Mouse (Mus musculus): ENCODE data around the gene Ipo5.

The Ipo5 gene

GRCm38 (mm10) chr14:120910733-120911324 is at the start of gene Ipo5:
Gene Ipo5 (plus strand): TSS chr14:120911224.
- peak; percentile 97 for DNase-seq

DNA sequence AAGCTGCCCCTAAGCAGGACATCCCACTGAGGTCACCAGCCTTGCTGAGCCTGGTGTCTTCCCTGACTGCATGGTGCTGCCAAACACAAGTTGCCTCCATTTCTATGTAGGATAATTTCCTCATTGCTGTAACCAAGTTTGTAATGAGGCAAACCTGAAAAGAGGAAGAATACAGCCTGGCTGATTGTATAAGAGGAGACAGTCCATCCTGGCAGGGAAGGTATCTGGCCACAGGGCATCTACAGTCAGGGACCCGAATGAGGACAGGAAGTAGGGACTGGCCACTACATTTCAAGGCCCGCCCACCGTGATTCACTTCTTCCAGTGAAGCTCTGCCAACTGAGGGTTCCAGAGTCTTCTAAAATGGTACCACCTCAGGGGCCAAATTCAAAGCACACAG is 47.8 kb upstream of the Ipo5 start:
- no peak for DNase-seq

DNA sequence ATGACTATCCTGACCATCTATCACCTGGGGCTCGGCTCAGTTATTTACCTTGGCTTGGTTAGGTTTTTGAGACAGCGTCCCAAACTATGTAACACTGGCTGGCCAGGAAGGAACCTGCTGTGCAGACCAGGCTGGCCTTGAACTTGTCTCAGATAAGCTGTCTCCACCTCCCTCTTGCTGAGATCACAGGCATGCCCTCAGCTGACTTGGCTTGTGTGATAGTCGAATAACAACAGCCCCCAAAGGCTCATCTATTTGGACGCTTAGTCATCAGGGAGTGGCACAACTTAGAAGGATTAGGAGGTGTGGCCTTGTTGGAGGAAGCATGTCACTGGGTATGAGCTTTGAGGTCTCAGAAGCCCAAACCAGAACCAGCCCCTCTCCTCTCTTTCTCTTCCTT is 46.1 kb upstream of the Ipo5 start:
- DNase-seq: no peak

DNA sequence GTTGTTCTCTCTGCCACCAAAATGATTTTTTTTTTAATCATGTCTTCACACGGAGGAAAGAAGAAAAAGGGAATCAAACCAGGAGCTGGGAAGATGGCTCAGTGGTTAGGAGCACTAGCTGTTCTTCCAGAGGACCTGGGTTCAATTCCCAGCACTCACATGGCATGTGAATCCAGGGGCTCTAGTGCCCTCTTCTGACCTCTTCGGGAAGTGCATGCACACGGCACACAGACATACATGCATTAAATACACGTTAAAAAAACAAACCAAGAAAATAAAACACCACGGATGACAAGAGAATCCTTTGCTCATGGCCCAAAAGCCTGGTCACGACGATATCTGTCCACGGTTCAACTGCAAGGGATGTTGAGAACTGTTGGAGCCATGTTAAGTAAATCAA is 44.5 kb upstream of the Ipo5 start:
- no peak for DNase-seq

GRCm38 (mm10) chr14:120867121-120867520 is 43.9 kb upstream of the Ipo5 start:
- DNase-seq: no peak

DNA sequence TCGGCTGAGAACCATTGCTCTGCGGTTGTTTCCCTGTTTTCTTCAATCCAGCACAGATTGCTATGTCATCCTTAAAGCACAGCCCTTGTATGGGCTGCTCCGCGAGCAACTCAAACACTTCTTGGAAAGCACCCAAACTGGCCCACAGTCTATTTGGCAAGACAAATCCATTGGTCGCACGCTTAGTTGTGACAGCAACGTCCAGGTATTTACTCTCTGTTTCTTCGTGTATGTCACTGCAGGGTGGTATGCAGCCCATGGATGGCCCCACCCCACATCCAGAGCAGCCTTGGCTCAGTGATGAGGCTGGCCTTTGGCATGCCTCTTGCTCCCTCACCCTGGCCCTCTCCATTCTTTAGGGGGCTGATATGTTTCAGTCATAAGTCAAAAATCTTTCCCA is 42.5 kb upstream of the Ipo5 start:
- DNase-seq: peak; percentile 73

DNA sequence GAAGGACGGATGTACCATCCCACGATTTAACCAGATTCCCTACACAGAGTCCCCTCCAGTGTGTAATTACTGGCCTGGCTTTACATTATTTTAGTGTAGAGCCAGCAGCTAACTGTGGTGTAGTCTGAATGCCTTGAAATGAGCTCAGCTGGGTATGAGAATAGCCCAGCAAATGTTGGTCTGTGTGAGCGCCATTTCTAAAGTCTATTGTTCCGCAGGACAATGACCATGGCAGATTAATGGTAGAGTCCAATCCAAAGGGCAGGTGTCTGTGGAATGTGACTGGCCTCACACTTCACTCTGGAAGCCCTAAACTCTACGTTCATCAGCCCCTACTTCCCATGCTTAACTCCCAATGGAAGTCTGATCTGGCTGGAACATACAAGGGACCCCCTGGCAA is 40.3 kb upstream of the Ipo5 start:
- no peak for DNase-seq

GRCm38 (mm10) chr14:120874397-120874796 is 36.6 kb upstream of the Ipo5 start:
- DNase-seq: no peak

- DNase-seq: no peak
Observed at GRCm38 (mm10) chr14:120875144-120875543, 35.9 kb upstream of the Ipo5 start.

GRCm38 (mm10) chr14:120875811-120876388 is 35.1 kb upstream of the Ipo5 start:
- DNase-seq: no peak

GRCm38 (mm10) chr14:120877147-120877546 is 33.9 kb upstream of the Ipo5 start:
- DNase-seq: no peak

DNA sequence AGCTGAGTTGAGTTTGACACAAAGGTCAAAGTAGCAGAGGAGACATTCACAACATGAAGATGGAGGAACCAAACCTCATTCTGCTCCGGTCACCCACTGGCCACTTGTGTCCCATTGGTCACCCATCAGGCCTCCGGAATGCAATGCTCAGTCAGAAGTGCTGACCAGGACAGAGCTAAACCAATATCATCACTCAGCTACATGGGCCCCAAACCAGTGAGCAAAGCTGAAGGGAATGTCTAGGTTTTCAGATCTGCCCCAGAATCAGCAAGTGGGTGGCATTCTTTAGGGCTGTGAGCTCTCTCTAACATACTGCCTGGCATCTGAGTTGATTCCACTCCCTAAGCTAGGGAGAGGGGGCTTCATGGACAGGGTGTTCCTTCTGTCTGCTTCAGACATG is 32.0 kb upstream of the Ipo5 start:
- no peak for DNase-seq

DNA sequence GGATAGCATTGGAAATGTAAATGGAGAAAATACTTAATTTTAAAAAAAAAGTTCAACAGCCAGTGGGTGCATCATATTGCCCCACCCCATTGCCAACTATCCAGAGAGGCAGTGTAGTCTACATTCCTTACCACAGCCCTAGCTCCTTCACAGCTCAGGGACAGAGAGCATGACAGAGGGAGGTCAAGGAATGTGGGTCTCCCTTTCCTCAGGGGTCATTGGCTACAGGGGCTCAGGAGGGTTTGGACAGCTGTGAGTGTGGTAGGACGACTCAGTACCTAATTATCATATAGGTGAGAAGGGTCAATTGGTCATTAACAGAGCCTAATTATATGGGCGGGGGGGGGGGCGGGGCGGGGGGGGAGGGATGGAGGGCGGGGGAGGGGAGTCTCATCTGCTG is 30.4 kb upstream of the Ipo5 start:
- DNase-seq: no peak

GRCm38 (mm10) chr14:120881054-120881453 is 30.0 kb upstream of the Ipo5 start:
- DNase-seq: no peak

DNA sequence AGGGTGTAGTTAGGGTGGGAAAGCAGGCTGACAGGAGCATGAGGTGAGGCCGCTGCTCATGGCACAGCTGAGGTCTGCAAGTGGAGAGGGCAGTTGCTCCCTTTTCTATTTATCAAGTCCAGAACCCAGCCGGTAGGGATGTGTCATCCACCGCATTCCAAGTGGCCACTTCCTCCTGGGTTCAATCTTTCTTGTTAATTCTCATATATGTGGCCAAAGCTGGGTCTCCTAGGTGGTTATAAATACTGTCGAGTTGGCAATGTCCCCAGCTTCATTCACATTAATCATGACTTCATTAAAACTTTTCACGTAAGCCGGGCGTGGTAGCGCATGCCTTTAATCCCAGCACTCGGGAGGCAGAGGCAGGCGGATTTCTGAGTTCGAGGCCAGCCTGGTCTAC is 22.3 kb upstream of the Ipo5 start:
- no peak for DNase-seq

GRCm38 (mm10) chr14:120892369-120892768 is 18.7 kb upstream of the Ipo5 start:
- DNase-seq: no peak

DNA sequence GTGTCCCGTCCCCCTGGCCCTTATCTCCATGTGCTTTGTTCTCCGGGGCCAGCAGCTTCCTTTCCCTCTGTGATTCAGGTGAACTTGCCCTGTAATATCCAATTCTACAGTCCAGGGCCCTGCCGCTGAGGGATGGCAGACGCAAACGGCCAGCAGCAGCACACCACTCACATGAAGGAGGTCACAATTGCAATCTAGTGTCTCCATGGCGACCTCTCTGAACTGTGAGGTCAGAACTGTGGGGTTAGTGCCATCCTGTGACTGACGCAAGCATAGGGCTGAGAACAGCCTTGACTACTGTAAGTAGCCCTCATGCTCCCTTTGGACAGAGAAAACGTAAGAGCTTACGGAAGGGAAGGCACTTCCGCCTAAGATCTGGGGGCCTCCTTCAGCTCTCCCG is 14.4 kb upstream of the Ipo5 start:
- no peak for DNase-seq

- no peak for DNase-seq
Observed at GRCm38 (mm10) chr14:120898876-120899275, 12.1 kb upstream of the Ipo5 start.

DNA sequence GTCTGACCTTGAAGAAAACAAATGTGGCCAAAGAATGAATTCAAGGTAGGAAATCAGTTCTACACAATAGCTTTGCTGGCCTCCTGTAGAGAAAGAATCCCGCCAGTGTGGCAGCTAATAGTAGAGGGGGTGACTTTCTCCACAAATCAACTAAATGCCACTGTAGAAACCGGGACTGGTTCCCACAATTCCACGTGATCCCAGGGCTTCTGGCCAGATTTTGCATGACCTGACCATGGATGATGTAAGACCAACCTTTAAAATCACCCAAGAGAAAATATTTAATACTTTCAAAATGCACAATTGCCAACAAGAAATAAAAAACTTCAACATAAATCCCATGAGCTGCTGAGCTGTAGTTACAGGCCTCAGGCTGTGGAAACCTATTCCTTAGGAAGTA is 1.6 kb upstream of the Ipo5 start:
- peak; percentile 8 for DNase-seq

- peak; percentile 44 for DNase-seq
Observed at GRCm38 (mm10) chr14:120910320-120910719, 704 bp upstream of the Ipo5 start.

- DNase-seq: peak; percentile 70
Observed at GRCm38 (mm10) chr14:120911388-120911901, 421 bp downstream of the Ipo5 start.

DNA sequence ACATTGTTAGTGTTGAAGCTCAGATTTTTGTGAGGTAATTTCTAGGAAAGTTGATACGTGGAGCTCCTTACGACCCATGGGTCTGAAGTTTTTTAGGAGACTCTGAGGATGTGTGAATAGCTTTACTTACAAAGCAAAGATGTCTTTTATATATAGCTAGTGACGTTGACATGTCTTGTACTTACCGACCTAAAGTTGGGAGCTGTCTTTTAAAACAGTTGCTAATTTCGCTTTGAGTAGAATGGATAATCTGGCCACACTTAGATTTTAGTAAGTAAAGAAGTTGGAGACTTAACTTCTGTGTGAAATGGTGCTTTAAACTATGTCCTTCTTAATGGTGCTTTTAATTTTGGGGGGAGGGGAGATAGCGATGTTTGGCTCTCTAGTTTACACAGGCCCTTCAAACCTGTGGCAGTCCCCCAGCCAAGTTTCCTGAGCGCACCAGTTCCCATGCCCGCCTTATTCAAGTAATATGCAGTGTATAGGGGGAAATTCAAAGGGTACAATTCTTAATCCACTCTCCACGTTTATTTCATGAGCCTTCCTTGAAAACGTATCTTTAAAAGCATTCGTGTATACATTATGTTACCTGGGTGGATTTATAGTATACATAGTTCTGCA is 1.2 kb downstream of the Ipo5 start:
- DNase-seq: no peak

GRCm38 (mm10) chr14:120912916-120913315 is 1.9 kb downstream of the Ipo5 start:
- DNase-seq: no peak

- DNase-seq: no peak
Observed at GRCm38 (mm10) chr14:120921805-120922204, 10.8 kb downstream of the Ipo5 start.

DNA sequence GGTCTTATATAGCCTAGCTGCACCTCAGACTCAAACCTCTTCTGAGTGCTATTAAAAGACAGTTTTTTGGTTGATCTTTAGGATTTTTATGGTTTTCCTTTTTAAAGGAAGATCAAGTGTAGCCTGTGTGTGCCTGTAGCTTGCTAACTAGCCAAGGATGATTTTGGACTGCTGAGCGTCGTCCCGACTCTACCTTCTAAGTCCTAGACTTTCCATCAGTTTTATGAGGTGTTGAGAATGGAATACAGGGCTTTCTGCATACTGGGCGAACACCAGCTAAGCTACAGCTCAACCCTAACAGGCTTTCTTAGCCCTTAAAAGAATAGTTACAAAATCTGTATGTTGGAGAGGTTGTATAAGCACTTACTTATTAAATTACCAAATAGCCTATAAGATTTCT is 13.0 kb downstream of the Ipo5 start:
- no peak for DNase-seq

Data from lung, postnatal 10 days (tissue).